Mouse (Mus musculus) forebrain, embryonic 11.5 days (tissue): Measurements from ENCODE around the gene Ubfd1. TPM values are rescaled to one million over a fixed set of nuclear protein-coding genes. Genes with fewer than 3 reads are reported as not detected.

Source experiments
- ATAC-seq: fragments of 200-750 bp; cut with Nextera tagmentation; replicated peaks from 2 replicates; pipeline ENCODE4 v1.8.0; 2017; ENCODE audit warnings: moderate TSS enrichment; ENCODE audit not compliant: low FRiP score
- DNase-seq: peaks from one replicate; pipeline ENCODE4 v3.0.0-alpha.2; 2017; ENCODE audit warnings: low spot score
- H3K27ac ChIP-seq: fragments of 300-500 bp; sonication (generic); 2 replicates; pipeline ENCODE4 v1.5.1; 2014; ENCODE audit warnings: low read depth, low read length
- H3K27me3 ChIP-seq: fragments of 300-500 bp; sonication (generic); 2 replicates; pipeline ENCODE4 v1.6.1; 2014; ENCODE audit warnings: mild to moderate bottlenecking, low read length, mixed read lengths; ENCODE audit not compliant: control insufficient read depth, insufficient read depth
- H3K36me3 ChIP-seq: fragments of 300-500 bp; sonication (generic); 2 replicates; pipeline ENCODE4 v1.6.1; 2014; ENCODE audit warnings: mild to moderate bottlenecking, low read length, moderate library complexity, mixed read lengths; ENCODE audit not compliant: control insufficient read depth, insufficient read depth
- H3K4me1 ChIP-seq: fragments of 300-500 bp; sonication (generic); replicated peaks from 2 replicates; pipeline ENCODE4 v1.6.1; 2014; ENCODE audit warnings: low read length, mixed read lengths; ENCODE audit not compliant: control insufficient read depth, insufficient read depth
- H3K4me2 ChIP-seq: fragments of 300-500 bp; sonication (generic); 2 replicates; pipeline ENCODE4 v1.6.1; 2014; ENCODE audit warnings: low read depth, mild to moderate bottlenecking, low read length, moderate library complexity, mixed read lengths; ENCODE audit not compliant: severe bottlenecking
- H3K4me3 ChIP-seq: fragments of 300-500 bp; sonication (generic); 2 replicates; pipeline ENCODE4 v1.5.1; 2014; ENCODE audit warnings: low read depth, low read length
- H3K9ac ChIP-seq: fragments of 300-500 bp; sonication (generic); 2 replicates; pipeline ENCODE4 v1.6.1; 2014; ENCODE audit warnings: low read length
- H3K9me3 ChIP-seq: fragments of 300-500 bp; sonication (generic); 2 replicates; pipeline ENCODE4 v1.6.1; 2016; ENCODE audit warnings: low read length, mixed read lengths; ENCODE audit not compliant: control insufficient read depth
- WGBS: fragments of 180-500 bp; shearing (Covaris S2); extraction: QIAGEN DNeasy Blood & Tissue Kit; methylation state at CpG from one replicate; pipeline ENCODE4 v1.1.7; 2014; 5-methylcytosine and 5-hydroxymethylcytosine counted together
- polyA plus RNA-seq: library from polyadenylated mRNA; unstranded; fragments of >200 nt; fragmentation: Nextera tagmentation; extraction: Ambion mirVana; gene quantifications from 2 replicates; pipeline ENCODE4 v1.2.1, GENCODE M21; 2014

Ubfd1 gene
- polyA plus RNA-seq: 89.0 and 90.6 TPM in 2 replicates

- peaks cover 3% of the 10 kb centered on the region; the same call in 1 of the 2 replicates for H3K36me3 ChIP-seq
- H3K27ac ChIP-seq: peak within 1 kb of the TSS; percentile 91
- H3K9me3 ChIP-seq: no peaks in the 10 kb centered on the region
- H3K27me3 ChIP-seq: no peaks in the 10 kb centered on the region
- DNase-seq (peak; percentile 98), ATAC-seq (peak; percentile 99)
- under 1% methylated on average over 57 of the region's 60 CpGs for WGBS
- H3K9ac ChIP-seq: peak within 1 kb of the TSS; percentile 96
- H3K4me3 ChIP-seq: peak within 1 kb of the TSS; percentile 98
- H3K4me1 ChIP-seq: peaks cover 10% of the 10 kb centered on the region; the same call in 1 of the 2 replicates
- H3K4me2 ChIP-seq: peak within 1 kb of the TSS; percentile 87
Measured at GRCm38 (mm10) chr7:122066945-122067516, at the start of gene Ubfd1, which contains the start of gene Ears2. Gene Ubfd1, plus strand, starts transcription at chr7:122067175. Gene Ears2, minus strand, starts transcription at chr7:122067263.

GRCm38 (mm10) chr7:122018247-122018646 lies 48.7 kb upstream of the Ubfd1 start:
- Histone ChIP-seq H3K4me1 (peaks cover 5% of the 10 kb centered on the region; the same call in 1 of the 2 replicates), H3K4me3 (no peak overlapping the region), H3K4me2 (no peak overlapping the region), H3K36me3 (no peaks in the 10 kb centered on the region), H3K9me3 (no peaks in the 10 kb centered on the region), H3K27me3 (no peaks in the 10 kb centered on the region), H3K9ac (peak overlapping the region; percentile 41), H3K27ac (no peak overlapping the region)
- WGBS: 62% methylated on average over 3 of the region's 3 CpGs
- ATAC-seq: no peak
- DNase-seq: no peak

- ATAC-seq: no peak
- Histone ChIP-seq H3K4me3 (no peak overlapping the region), H3K27me3 (no peaks in the 10 kb centered on the region), H3K27ac (no peak overlapping the region), H3K36me3 (no peaks in the 10 kb centered on the region), H3K4me2 (peak overlapping the region; percentile 18; the same call in 1 of the 2 replicates), H3K9ac (no peak overlapping the region), H3K9me3 (no peaks in the 10 kb centered on the region), H3K4me1 (peaks cover 5% of the 10 kb centered on the region; the same call in 1 of the 2 replicates)
- DNase-seq: no peak
- WGBS: 88% methylated on average over 7 of the region's 7 CpGs
Measured at GRCm38 (mm10) chr7:122018978-122019377, 48.0 kb upstream of the Ubfd1 start.

- ATAC-seq (peak; percentile 52), DNase-seq (no peak)
- Histone ChIP-seq H3K4me2 (peak overlapping the region; percentile 71), H3K27me3 (no peaks in the 10 kb centered on the region), H3K4me3 (peak overlapping the region; percentile 78), H3K4me1 (peaks cover 5% of the 10 kb centered on the region; the same call in 1 of the 2 replicates), H3K9me3 (no peaks in the 10 kb centered on the region), H3K27ac (peak overlapping the region; percentile 76; the same call in 1 of the 2 replicates), H3K9ac (peak overlapping the region; percentile 81), H3K36me3 (no peaks in the 10 kb centered on the region)
- 3% methylated on average over 6 of the region's 6 CpGs for WGBS
Measured at GRCm38 (mm10) chr7:122020273-122020666, 46.7 kb upstream of the Ubfd1 start.

GRCm38 (mm10) chr7:122020667-122021354 lies 46.2 kb upstream of the Ubfd1 start, which contains the start of gene Gga2:
Gene Gga2, minus strand, starts transcription at chr7:122021222.
- Histone ChIP-seq H3K36me3 (no peaks in the 10 kb centered on the region), H3K4me1 (0 out of 2 replicates have a peak, but pooled peaks cover 2% of the 10 kb centered on the region), H3K27ac (peak within 1 kb of the TSS; percentile 76), H3K4me2 (peak within 1 kb of the TSS; percentile 71), H3K9ac (peak within 1 kb of the TSS; percentile 81), H3K27me3 (no peaks in the 10 kb centered on the region), H3K4me3 (peak within 1 kb of the TSS; percentile 78), H3K9me3 (no peaks in the 10 kb centered on the region)
- ATAC-seq (peak; percentile 90), DNase-seq (peak; percentile 93)
- under 1% methylated on average over 48 of the region's 50 CpGs for WGBS

GRCm38 (mm10) chr7:122022131-122022530 lies 44.8 kb upstream of the Ubfd1 start:
- ATAC-seq (no peak), DNase-seq (no peak)
- no peaks in the 10 kb centered on the region for H3K36me3 ChIP-seq
- H3K27ac ChIP-seq: no peak overlapping the region
- H3K4me1 ChIP-seq: 0 out of 2 replicates have a peak, but pooled peaks cover 2% of the 10 kb centered on the region
- no peaks in the 10 kb centered on the region for H3K27me3 ChIP-seq
- no peaks in the 10 kb centered on the region for H3K9me3 ChIP-seq
- H3K4me2 ChIP-seq: no peak overlapping the region
- 92% methylated on average over 2 of the region's 2 CpGs for WGBS
- H3K4me3 ChIP-seq: no peak overlapping the region
- H3K9ac ChIP-seq: no peak overlapping the region

GRCm38 (mm10) chr7:122033371-122033770 lies 33.6 kb upstream of the Ubfd1 start:
- no peaks in the 10 kb centered on the region for H3K36me3 ChIP-seq
- DNase-seq: no peak
- no peak overlapping the region for H3K27ac ChIP-seq
- H3K4me2 ChIP-seq: no peak overlapping the region
- no peak overlapping the region for H3K9ac ChIP-seq
- no peak overlapping the region for H3K4me3 ChIP-seq
- 76% methylated on average over 3 of the region's 3 CpGs for WGBS
- H3K27me3 ChIP-seq: no peaks in the 10 kb centered on the region
- no peaks in the 10 kb centered on the region for H3K9me3 ChIP-seq
- ATAC-seq: no peak
- no peaks in the 10 kb centered on the region for H3K4me1 ChIP-seq

- ATAC-seq (no peak), DNase-seq (no peak)
- Histone ChIP-seq H3K27ac (no peak overlapping the region), H3K4me1 (no peaks in the 10 kb centered on the region), H3K36me3 (no peaks in the 10 kb centered on the region), H3K4me3 (no peak overlapping the region), H3K4me2 (no peak overlapping the region), H3K9ac (no peak overlapping the region), H3K27me3 (no peaks in the 10 kb centered on the region), H3K9me3 (no peaks in the 10 kb centered on the region)
- 42% methylated on average over 2 of the region's 2 CpGs for WGBS
Measured at GRCm38 (mm10) chr7:122034348-122034747, 32.6 kb upstream of the Ubfd1 start.
